ENCODE assay signal across 9 mouse cellular contexts in genomic region chr8:88579246-88579645, GRCm38 (mm10). TPM values are rescaled to one million over a fixed set of nuclear protein-coding genes. Genes with fewer than 3 reads are reported as not detected.
A peak's percentile ranks its signal among the peaks of the same experiment; 100 is the strongest.
DNase-seq lines count a peak whose midpoint lies in the region; ATAC-seq and TF ChIP-seq lines count a peak whose summit lies in the region.
"Had no signal": no experiment of that assay in that cellular context is flagged by ENCODE, and none has a peak within 500 bp of the region (broad histone marks: within the 10 kb centered on the region; RNA-seq: fewer than 3 reads in every experiment).

No protein-coding gene starts in this region.

- H3K27me3 ChIP-seq in hindbrain, embryonic 13.5 days: no peaks in the 10 kb centered on the region
- no peaks in the 10 kb centered on the region for H3K27me3 ChIP-seq in hindbrain, embryonic 11.5 days (ENCODE audit: control insufficient read depth, insufficient read depth, low read length)
- H3K27me3 ChIP-seq in forebrain, embryonic 16.5 days (replicated peaks; ENCODE audit: control insufficient read depth, insufficient read depth, low read length): no peaks in the 10 kb centered on the region
- H3K27me3 ChIP-seq: CH12.LX; liver, embryonic 13.5 days had no signal

- 40% methylated on average over 7 of the region's 7 CpGs for WGBS in hindbrain, embryonic 13.5 days
- 47% methylated on average over 7 of the region's 7 CpGs for WGBS in hindbrain, embryonic 11.5 days
- 34% methylated on average over 7 of the region's 7 CpGs for WGBS in forebrain, embryonic 16.5 days

- DNase-seq in hindbrain, embryonic 11.5 days (ENCODE audit: low spot score): no peak
- peak; percentile 63 for DNase-seq in brain, embryonic 14.5 days (ENCODE audit: low read depth)
- peak; percentile 62 for DNase-seq in kidney, postnatal 25 days
- DNase-seq in gastrocnemius, adult 18-20 months (ENCODE audit: low spot score): no peak
- DNase-seq: liver, embryonic 13.5 days had no signal

- H3K36me3 ChIP-seq in hindbrain, embryonic 13.5 days: peaks cover 3% of the 10 kb centered on the region; the same call in 1 of the 2 replicates
- H3K36me3 ChIP-seq in hindbrain, embryonic 11.5 days (ENCODE audit: control insufficient read depth, insufficient read depth, low read length): no peaks in the 10 kb centered on the region
- H3K36me3 ChIP-seq in forebrain, embryonic 16.5 days (ENCODE audit: control insufficient read depth, insufficient read depth): no peaks in the 10 kb centered on the region
- H3K36me3 ChIP-seq: liver, embryonic 13.5 days had no signal

- peak overlapping the region; percentile 49; the same call in 1 of the 2 replicates for H3K27ac ChIP-seq in hindbrain, embryonic 13.5 days
- no peak overlapping the region for H3K27ac ChIP-seq in hindbrain, embryonic 11.5 days (ENCODE audit: low read depth, low read length)
- H3K27ac ChIP-seq in forebrain, embryonic 16.5 days (ENCODE audit: low read length): peak overlapping the region; percentile 47
- H3K27ac ChIP-seq: liver, embryonic 13.5 days had no signal

- H3K9me3 ChIP-seq in hindbrain, embryonic 13.5 days: no peaks in the 10 kb centered on the region
- no peaks in the 10 kb centered on the region for H3K9me3 ChIP-seq in hindbrain, embryonic 11.5 days (ENCODE audit: control insufficient read depth, low read length)
- H3K9me3 ChIP-seq in forebrain, embryonic 16.5 days (ENCODE audit: control insufficient read depth, low read length): no peaks in the 10 kb centered on the region
- H3K9me3 ChIP-seq: liver, embryonic 13.5 days had no signal

- no peak overlapping the region for H3K4me3 ChIP-seq in hindbrain, embryonic 13.5 days
- H3K4me3 ChIP-seq in hindbrain, embryonic 11.5 days (ENCODE audit: low read depth, low read length): no peak overlapping the region
- no peak overlapping the region for H3K4me3 ChIP-seq in forebrain, embryonic 16.5 days (replicated peaks; ENCODE audit: low read length)
- H3K4me3 ChIP-seq: liver, embryonic 13.5 days had no signal

- TF ChIP-seq CTCF in brain, embryonic 14.5 days (IDR thresholded peaks at IDR 0.05; ENCODE audit: borderline replicate concordance, extremely low read depth, insufficient read depth, insufficient read length): no peak

- ATAC-seq in hindbrain, embryonic 13.5 days (ENCODE audit: low FRiP score): no peak
- ATAC-seq in hindbrain, embryonic 11.5 days (ENCODE audit: low FRiP score): no peak
- no peak for ATAC-seq in forebrain, embryonic 16.5 days
- no peak for ATAC-seq in megakaryocyte, adult 5-6 weeks (ENCODE audit: poor library complexity, severe bottlenecking)

- no peak for TF ChIP-seq POLR2A in brain, embryonic 14.5 days (IDR thresholded peaks at IDR 0.05; ENCODE audit: borderline replicate concordance, extremely low read depth, insufficient read depth, insufficient read length, poor library complexity, severe bottlenecking)

- H3K4me1 ChIP-seq in hindbrain, embryonic 13.5 days (replicated peaks): peaks cover 51% of the 10 kb centered on the region
- no peaks in the 10 kb centered on the region; the same call in 1 of the 2 replicates for H3K4me1 ChIP-seq in hindbrain, embryonic 11.5 days (replicated peaks; ENCODE audit: control insufficient read depth, insufficient read depth, low read length)
- H3K4me1 ChIP-seq in forebrain, embryonic 16.5 days (replicated peaks; ENCODE audit: control insufficient read depth, insufficient read depth, low read length): peaks cover 49% of the 10 kb centered on the region
- H3K4me1 ChIP-seq: liver, embryonic 13.5 days had no signal

- no peak overlapping the region for H3K4me2 ChIP-seq in hindbrain, embryonic 13.5 days
- H3K4me2 ChIP-seq in hindbrain, embryonic 11.5 days (replicated peaks; ENCODE audit: low read depth, low read length): no peak overlapping the region
- H3K4me2 ChIP-seq in forebrain, embryonic 16.5 days (ENCODE audit: low read length): no peak overlapping the region
- H3K4me2 ChIP-seq: liver, embryonic 13.5 days had no signal

- no peak overlapping the region for H3K9ac ChIP-seq in hindbrain, embryonic 13.5 days
- no peak overlapping the region for H3K9ac ChIP-seq in hindbrain, embryonic 11.5 days (ENCODE audit: low read depth, low read length)
- 0 out of 2 replicates have a peak overlapping the region, but pooled peaks have one; percentile 9 for H3K9ac ChIP-seq in forebrain, embryonic 16.5 days (replicated peaks; ENCODE audit: low read depth, low read length)
- H3K9ac ChIP-seq: liver, embryonic 13.5 days had no signal

RNA-seq across cellular contexts. Expression of gene Snx20, which starts 56.7 kb away (rescaled TPM):
- polyA plus RNA-seq in hindbrain, embryonic 13.5 days (2015; fragmentation: Nextera tagmentation; extraction: Ambion mirVana): 1.2 and 1.3 TPM in 2 replicates
- polyA plus RNA-seq in hindbrain, embryonic 11.5 days (2014; fragmentation: Nextera tagmentation; extraction: Ambion mirVana): 1.4 and 2.1 TPM in 2 replicates
- 0.78 and 0.92 TPM in 2 replicates for polyA plus RNA-seq in brain, embryonic 14.5 days (2012; rRNA removed)
- polyA plus RNA-seq in forebrain, embryonic 16.5 days (2015; fragmentation: Nextera tagmentation; extraction: Ambion mirVana): 1.0 and 1.1 TPM in 2 replicates
- total RNA-seq in gastrocnemius, adult 18-20 months (2021): under 1 TPM; 0.18 to 0.38 TPM
- total RNA-seq in megakaryocyte, adult 5-6 weeks (2015): 60.5 and 64.6 TPM in 2 replicates
- total RNA-seq in megakaryocyte, adult 5-6 weeks (2017): 71.3 and 73.0 TPM in 2 replicates

RNA-seq across cellular contexts. Expression of gene Nkd1, which starts 58.1 kb away (rescaled TPM):
- 53.8 and 76.0 TPM in 2 replicates for polyA plus RNA-seq in hindbrain, embryonic 13.5 days (2015; fragmentation: Nextera tagmentation; extraction: Ambion mirVana)
- 83.1 and 89.8 TPM in 2 replicates for polyA plus RNA-seq in hindbrain, embryonic 11.5 days (2014; fragmentation: Nextera tagmentation; extraction: Ambion mirVana)
- polyA plus RNA-seq in brain, embryonic 14.5 days (2012; rRNA removed): 49.1 and 68.5 TPM in 2 replicates
- 28.3 and 28.5 TPM in 2 replicates for polyA plus RNA-seq in forebrain, embryonic 16.5 days (2015; fragmentation: Nextera tagmentation; extraction: Ambion mirVana)
- 1 to 10 TPM; 1.3 to 1.8 TPM for total RNA-seq in gastrocnemius, adult 18-20 months (2021)
- not detected in 2 replicates for total RNA-seq in megakaryocyte, adult 5-6 weeks (2015)
- total RNA-seq in megakaryocyte, adult 5-6 weeks (2017): 0.07 TPM in 1 of 2 replicates, not detected in the other

Comparison
In these comparisons a context has a peak if more than half of its experiments do, and no peak if none do; other contexts are left out.
1. DNase-seq: peak in brain, embryonic 14.5 days (single experiment) and kidney, postnatal 25 days (2 of 2); none in hindbrain, embryonic 11.5 days (single experiment) and gastrocnemius, adult 18-20 months (single experiment).